Mouse (Mus musculus) monocyte, adult 2 months (primary cell): ENCODE measurements at regions not wholly inside any gene's neighbourhood (a gene's known extent, or its start where the extent isn't known, plus 50 kb on each side); places are given as distances from the start of the nearest gene placed in this dataset.

ENCODE experiments used
- DNase-seq, 2 experiments: peaks; one replicate each; pipeline ENCODE4 v3.0.0; 2022; ENCODE audit warnings: low spot score in 2 of 2, low read depth in 1 of 2

DNA sequence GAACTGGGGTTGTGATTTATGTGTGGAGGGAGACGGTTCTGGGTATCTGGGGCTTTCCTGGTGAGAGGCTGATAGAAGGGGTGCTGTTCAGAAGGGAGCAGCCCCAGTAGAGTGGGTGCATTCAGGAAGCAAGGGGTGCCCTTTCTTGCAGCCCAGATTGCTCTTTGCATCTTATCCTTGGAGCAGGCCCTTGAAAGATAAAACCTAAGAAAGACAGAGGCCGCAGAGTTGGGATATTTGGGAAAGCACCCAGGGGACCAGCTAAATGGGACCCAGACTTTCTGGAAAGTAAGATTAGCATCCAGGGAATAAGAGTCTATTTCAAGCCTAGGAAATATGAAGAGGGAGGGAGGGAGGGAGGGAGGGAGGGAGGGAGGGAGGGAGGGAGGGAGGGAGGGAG, 512.2 kb upstream of the Mki67 start:
- no peak for DNase-seq

DNA sequence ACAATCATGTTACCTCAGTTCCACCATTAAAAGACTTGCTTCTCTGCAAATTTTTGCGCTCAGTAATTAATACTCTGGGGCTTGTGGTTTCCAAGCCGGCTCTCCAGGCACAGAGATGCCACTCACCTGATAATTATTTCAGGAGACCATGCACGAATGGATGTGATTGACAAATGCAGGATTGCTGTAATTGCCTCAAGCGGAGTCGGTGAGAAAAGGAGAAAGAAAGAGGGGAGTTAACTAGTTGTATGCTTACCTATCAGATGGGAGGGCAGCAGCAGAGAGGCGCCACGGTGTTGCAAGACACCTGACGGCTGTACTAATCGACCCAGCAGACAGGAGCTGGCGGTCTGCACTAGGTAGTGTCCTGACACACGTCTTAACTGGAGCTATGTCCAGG, 513.4 kb upstream of the Mki67 start:
- no peak for DNase-seq

DNA sequence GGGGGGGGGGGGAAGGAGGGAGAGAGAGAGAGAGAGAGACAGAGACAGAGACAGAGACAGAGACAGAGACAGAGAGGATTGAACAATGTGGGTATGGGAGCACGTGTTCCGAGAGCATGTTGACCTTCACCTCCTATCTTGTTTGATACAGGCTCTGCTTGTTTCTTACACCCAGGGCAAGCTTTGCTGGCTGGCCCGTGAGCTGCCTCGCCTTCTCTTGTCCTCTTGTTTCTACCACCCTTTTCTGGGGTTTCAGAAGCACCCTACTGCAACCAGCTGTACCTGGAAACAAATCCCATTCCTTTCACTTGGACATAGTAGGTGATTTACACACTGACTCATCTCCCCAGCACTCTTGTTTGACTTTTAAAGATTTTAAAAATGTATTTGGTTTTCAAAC, 516.0 kb upstream of the Mki67 start:
- DNase-seq, result no peak

DNA sequence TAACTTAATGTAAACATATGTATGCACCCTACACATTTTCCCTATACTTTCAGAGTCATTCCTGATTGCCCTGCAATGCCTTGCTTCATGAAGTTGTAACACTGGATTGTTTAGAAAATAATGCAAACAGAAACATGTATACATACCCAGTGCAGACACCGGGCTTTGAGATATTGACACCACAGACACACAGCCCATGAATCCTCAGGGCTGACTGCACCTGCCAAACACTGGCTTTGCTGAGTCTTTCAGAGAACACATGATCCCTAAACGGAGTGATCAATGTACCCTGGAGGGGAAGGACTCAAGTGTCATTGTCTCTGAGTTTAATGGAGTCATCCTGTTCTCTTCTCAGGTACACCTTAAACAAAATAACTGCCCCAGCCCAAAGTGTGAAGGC, 519.4 kb upstream of the Mki67 start:
- no peak for DNase-seq

DNA sequence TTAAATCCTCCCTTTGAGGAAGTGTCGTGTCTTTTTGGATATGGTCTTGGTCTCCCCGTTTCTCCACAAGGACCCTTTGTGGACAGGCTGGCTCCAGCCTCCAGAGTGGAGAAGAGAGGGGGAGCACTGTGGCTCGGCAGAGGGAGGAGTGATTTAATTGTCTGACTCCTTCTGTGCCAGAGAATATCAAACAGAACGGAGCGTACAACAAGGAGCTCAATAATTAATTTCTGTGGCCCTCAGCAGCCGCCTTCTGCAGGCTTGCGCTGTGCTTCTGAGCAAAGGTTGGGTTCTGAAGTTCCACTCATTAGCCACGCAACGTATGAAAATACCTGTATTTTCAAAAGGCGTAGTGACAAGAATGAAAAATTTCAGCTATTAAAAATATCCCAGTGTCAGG, 520.2 kb upstream of the Mki67 start:
- DNase-seq, result no peak

DNA sequence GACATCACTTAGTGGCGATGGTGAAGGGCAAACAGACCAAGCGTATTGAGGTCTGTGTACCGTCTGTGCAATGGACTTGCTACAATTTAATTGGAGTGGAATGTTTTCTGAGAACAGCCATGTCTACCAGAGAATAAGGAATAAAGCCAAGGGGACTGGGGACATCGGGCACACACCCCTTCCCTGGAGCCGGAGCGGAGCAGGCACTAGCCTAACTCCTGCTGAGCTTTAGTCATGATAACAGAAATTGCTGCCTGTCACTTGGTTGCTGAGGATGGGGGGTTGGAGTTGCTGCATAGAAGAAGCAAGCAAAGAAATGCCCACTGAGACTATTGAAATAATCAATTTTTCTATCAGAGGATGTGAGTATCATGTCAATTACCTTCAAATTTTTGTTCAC, 549.5 kb upstream of the Mki67 start:
- DNase-seq, result no peak

DNA sequence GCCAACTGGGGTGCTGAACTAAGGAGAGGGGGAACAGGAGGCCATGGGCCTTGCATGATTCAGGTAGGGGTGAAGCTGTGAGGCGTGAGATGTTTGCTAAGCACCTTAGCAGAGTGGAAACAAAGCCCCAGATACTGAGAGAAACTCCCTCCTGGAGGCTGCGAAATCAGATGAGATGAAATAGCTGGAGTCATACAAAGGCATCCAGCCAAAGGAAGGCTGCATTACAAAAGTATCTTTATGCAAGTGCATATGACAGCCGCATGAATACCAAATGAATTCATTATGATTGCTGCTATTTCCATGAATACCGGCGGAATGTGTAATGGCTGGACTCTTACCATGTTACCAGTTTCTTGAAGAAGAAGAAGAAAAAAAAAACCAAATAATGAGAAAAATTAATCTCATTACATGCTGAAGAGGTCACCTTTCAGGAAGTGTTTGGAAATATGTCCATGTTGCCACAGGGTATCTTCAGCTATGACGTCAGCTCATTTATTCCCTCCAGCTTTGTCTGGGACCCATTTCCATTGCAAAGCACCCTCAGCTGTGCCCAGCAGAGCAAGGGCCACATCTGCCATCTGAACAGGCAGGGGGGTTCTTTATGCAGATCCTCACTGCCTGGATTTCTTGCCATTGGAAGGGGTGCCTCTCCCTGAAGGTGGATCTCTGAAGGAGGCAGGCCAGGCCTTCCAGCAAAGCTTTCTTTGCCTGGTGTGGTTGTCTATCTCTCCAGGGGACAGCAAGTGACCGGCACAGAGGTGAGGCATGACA, 551.7 kb upstream of the Mki67 start:
- DNase-seq, result no peak

DNA sequence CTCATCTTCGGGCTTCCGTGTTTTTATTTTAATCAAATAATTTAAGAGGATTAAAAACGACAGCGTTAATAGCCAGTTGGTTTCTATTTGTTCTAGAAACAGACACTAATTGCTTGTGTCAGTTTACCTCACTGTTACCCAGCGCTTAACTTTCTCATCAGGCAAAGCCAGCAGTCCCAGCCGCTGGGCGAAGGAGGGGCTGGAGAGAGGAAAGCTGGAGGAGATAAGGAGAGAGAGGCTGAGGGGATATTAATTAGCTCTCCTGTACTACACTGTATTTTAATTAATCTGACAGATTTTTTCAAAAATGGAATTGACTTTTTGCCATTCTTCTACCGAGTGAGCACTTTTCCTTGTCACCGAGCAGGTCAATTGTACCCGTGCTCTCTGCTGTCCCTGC, 559.5 kb upstream of the Mki67 start:
- DNase-seq, result no peak

DNA sequence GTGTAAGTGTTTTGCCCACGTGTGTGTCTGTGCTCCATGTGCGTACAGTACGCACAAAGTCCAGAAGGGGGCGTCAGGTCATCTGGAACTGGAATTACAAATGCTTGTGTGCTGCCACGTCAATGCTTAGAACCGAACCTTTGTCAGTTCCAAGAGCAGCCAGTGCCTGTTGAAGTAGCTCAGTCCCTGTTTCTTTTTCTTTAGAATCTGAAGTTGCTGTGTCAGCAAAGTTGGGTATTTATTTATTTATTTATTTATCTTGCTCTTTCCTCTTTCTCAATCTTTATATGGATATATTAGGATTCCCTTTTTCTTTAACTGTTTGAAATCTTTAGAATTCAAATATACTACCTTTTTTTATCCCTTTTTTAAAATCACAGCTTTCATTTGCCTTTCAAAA, 567.6 kb upstream of the Mki67 start:
- no peak for DNase-seq

DNA sequence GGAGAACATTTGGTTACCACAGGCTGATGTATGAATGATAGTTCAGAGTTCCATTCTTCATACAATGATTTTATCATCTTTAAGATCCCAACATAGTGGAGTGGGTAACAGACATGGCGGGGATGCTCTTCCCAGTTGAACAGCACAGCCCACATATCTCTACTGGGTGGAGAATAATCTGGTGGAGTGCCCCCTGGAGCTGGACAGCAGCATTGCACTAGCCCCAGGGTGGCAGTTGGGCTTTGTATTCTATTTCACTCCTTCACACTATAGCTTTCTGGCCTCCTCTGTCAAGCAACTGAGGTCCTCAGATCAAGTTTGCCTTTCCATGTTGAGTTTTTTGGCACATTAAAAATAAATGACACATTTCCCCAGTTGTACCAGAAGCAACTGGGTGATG, 569.4 kb upstream of the Mki67 start:
- no peak for DNase-seq

DNA sequence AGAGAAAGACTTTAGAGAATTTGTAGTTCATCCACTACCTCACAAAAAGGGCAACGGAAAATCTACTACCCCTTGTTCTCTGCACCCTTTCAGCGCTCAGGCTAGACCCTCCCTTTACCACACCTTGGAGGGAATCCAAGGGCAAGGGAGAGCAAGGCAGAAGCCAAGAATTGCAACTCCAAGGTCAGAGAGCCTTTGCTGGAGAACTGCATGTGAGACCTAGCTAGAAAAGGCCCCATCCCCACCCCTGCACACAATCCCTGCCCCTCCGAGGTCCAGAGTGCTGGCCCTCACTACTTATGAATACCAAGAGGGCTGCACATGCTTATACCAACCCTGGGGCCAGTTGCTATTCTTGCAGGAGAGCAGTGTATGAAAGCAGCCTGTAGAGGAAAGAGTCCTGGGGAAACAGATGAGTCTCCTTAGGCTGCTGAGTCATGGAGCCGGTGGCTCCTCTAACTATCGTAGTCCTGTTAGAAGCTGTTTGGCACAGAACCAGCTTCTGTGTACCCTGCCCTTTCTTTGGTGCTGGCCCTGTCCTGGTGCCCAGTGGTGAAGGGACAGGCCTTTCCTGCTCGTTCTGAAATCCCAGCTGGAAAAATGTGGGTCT, 577.5 kb upstream of the Mki67 start:
- DNase-seq, result no peak

DNA sequence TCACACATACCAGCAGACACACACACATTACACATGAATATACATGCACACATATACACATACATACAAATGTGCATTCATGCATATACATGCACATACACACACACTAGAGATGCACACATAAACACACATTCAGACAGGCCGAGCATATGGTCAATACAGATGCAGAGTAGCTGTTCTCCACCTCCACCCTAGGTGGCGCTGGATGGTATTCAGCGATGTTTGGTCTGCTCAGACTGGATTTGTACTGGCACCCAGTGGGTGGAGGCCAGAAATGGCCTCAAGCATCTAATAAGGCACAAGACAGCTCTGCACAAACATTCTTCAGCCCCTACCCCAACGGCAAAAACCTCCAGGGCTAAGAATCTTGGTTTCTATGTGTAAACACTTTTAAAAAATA, 578.3 kb upstream of the Mki67 start:
- no peak for DNase-seq

DNA sequence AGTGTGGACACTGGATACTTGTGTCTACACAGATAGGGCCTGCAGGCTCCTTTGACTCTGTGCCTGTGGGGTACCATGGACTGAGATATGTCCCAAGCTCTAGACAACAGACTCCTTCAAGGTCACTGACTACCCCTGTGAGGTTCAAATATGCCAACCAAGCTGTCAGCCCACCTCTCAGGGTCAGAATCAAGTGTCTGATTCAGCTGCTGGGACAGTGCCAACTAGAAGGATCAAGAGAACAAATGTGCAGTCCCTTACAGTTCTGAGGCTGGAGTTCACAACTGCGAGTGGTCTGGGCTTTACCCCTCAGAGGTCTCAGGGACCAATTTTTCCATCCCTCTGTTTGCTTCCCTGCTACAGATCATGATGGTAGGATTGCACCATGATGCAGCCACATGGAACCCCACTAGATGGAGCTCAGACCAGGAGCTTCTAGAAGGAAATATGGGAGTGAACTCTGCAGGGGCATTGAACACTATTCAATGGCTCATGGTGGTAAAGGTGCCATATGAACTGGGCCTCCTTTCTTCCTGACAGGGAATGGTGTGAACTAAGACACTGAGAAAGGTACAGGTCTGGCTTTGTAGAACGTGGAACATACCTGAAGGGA, 581.8 kb upstream of the Mki67 start:
- no peak for DNase-seq

DNA sequence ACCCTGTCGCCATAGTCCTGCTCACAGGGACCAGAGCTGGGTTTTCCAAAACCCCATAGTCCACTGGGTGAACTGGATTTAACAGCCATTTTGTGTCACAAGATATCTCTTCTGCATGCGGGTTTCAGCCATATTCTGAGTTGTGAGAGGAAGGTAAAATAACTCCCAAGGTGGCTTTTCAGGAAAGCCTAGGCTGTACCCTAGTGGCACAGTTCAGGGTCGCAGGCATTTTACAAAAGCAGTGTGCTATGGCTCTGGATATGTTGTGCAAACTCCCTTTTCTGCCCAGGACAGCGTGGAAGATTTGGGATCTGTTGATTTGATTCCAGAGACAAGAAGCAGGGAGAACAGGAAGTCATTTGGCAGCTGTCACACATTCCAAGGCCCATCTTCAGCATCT, 588.3 kb upstream of the Mgmt start:
- DNase-seq, result no peak

DNA sequence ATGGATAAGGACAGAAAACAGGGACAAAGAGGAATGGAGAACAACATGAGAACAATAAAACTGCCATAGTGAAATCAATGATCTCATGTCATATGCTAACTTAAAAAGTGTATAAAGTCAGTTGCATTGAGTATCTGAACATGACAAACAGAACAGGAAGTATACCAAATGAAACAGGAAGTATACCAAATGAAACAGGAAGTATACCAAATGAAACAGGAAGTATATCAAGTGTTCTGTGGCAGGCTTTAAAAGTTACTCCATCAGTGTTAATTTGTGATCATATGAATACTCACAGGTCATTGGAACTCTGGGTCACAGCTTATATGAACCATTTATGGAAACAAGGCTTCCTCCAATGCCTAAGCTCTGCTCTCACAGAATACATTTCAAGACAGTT, 585.6 kb upstream of the Mgmt start:
- no peak for DNase-seq

DNA sequence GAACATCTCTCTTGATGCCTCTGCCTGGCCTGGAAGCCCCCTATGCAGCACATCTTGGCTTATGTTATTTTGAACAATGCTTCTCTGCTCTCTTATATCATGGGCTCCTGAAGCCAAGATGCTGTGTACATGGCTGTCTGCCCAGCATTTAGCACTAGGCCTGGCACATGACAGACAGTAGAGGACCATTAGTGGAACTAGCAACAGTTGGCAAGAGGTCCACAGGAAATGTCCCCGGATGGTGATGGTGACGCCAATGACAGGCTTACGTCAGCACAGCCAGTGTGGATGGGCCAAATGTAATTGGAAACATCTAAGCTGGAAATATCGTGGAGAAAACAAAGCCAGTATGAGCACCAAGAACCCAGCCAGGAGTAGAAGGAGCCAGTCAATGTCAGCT, 567.1 kb upstream of the Mgmt start:
- DNase-seq, result no peak

DNA sequence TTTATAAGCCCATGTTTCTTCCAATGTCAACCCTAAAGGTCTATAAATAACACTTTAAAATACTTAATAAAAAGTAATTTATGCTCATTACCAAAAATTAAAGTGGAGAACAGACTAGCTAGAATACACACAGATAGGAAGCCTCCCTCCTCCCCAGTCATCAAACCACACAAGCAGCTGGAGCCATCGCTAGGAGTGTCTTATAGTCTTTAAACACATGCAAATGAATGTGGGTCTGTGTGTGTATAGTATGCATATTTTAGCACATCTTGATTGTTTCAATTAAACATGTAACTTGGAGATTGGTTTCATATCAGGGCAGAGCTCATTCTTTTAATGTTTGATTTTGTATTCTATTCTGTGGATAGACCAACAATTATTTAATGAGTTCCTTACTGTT, 564.0 kb upstream of the Mgmt start:
- DNase-seq, result no peak

DNA sequence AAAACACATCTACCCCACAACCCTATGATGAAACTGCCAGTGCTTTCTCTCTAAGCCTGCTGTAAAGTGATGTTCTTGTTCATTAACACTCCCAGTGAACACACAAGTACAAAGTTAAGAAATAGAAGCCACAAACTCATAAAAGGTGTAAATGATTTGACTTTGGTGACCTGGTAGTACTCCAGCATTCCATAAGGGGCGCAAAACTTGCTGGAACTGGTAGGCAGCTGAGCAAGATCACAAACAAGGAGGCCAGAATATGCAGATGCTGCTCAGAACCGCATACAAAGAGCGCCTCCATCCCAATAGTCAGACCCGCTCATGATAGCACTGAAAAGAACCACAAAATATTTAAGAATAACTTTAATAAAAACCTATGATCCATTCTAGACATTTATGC, 561.6 kb upstream of the Mgmt start:
- no peak for DNase-seq

DNA sequence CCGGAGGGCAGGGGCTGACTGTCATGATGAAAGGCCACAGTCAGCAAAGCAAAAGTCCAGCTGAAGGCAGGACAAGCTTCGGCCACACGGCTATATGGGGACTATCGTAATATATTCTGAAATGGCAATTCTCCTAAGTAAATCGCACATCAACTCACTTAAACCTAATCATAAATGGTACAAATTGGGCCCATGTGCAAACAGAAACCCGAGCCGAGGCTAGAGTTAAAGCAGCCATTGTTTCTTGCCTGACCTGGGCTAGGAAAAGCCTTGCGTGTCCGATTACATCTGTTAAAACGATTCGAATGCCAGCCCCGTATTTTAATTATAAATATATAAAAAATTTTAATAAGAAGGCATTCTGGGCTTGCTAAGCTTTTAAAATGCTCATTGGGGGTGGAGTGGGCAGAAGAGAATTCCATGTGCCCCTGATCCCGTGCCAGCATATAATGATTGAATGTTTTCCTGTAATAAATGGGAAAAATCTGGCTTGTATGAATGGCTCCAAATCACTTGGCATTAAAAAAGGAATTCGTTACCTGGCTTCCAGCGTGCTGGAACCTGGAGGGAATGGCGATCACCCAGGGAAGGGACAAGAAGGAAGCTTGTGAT, 552.7 kb upstream of the Mgmt start:
- DNase-seq, result no peak

DNA sequence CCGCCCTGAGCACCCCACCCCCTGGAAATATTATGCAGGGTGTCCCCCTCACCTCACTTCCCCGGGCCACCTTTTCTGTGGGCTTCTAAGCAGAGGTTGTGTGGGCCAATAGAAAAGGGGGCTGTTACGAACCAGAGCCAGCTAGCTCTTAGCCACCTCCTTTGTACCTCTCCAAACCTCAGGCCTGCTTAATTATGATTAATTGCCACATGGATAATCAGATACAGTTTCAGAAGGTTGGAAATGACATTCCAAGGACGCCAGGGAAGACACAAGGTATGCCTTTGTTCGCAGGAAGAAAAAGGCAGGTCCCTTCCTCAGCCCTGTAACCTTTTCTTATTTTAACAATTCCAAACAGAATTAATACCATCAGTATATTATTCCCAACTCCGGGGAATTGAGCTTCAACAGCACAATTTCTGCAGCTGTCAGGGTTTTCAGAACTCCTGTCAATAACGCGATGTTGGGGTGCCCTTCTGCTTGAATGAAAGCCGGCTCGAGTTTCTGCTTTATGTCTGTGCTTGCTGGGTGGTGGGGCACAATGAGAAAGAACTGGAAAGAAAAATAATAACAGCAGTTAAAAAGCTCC, 552.1 kb upstream of the Mgmt start:
- DNase-seq, result no peak

DNA sequence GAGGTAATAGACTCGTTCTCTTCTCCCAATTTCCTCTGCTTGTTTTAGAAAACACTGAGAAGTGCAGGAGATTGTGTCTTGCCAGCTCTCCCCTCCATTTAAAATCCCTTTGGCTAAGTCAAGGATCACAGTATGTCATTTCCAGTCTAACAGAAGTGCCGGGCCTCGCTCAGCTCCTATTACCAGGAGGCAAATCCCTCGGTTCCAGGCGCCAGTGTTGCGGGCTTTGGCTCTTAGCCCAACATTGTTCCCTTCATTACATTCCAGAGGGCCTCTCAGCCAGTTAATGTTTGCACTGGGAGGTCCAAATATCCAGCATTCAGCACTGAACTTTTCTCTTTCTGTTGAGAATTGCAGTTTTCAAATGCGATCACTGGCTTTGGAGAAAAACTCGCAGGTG, 551.6 kb upstream of the Mgmt start:
- no peak for DNase-seq

DNA sequence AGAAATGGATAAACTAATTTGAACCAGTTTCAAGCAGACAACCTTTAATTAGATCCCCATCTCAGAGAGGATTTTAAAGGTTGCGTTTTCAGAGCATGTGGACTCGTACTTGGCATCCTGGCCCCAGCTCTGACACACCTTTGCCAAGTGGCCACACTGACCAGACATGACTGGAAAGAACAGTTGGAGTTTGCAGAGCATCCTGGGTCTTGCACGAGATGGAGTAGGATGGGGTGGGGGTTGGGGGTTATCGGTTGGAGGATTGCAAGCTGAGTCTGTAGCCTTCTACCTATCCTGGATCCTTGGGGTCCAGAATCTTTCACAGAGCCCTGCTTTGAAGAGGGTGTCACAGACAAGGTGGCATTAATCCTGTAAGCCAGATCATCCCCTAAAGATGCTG, 550.9 kb upstream of the Mgmt start:
- DNase-seq, result no peak
